Mouse (Mus musculus) heart, embryonic 10.5 days (tissue): ENCODE results near the gene Ada. TPM values are rescaled to one million over a fixed set of nuclear protein-coding genes. Genes with fewer than 3 reads are reported as not detected.
"Not testable (repeated sequence)": the region's sequence is repeated elsewhere in the genome, so short reads cannot be mapped to it uniquely, and the experiment has no call there.

Source experiments
- DNase-seq: peaks from one replicate; pipeline ENCODE4 v3.0.0-alpha.2; 2017; ENCODE audit warnings: low spot score
- H3K27ac ChIP-seq: fragments of 300-500 bp; sonication (generic); 2 replicates; pipeline ENCODE4 v1.5.1; 2016; ENCODE audit warnings: mild to moderate bottlenecking
- H3K27me3 ChIP-seq: fragments of 300-500 bp; sonication (generic); 2 replicates; pipeline ENCODE4 v1.6.1; 2016; ENCODE audit warnings: mild to moderate bottlenecking; ENCODE audit not compliant: poor library complexity, insufficient read depth, severe bottlenecking
- H3K36me3 ChIP-seq: fragments of 300-500 bp; sonication (generic); 2 replicates; pipeline ENCODE4 v1.6.1; 2016; ENCODE audit warnings: mild to moderate bottlenecking, moderate library complexity
- H3K4me1 ChIP-seq: fragments of 300-500 bp; sonication (generic); 2 replicates; pipeline ENCODE4 v1.6.1; 2016; ENCODE audit warnings: mild to moderate bottlenecking
- H3K4me3 ChIP-seq: fragments of 300-500 bp; sonication (generic); 2 replicates; pipeline ENCODE4 v1.5.1; 2016; ENCODE audit warnings: mild to moderate bottlenecking, moderate library complexity
- H3K9me3 ChIP-seq: fragments of 300-500 bp; sonication (generic); 2 replicates; pipeline ENCODE4 v1.6.1; 2016; ENCODE audit warnings: mild to moderate bottlenecking, moderate library complexity
- WGBS: fragments of 180-500 bp; shearing (Covaris S2); methylation state at CpG from one replicate; pipeline ENCODE4 v1.1.7; 2016; 5-methylcytosine and 5-hydroxymethylcytosine counted together
- polyA plus RNA-seq: library from polyadenylated mRNA; unstranded; fragments of >200 nt; fragmentation: Nextera tagmentation; extraction: Ambion mirVana; gene quantifications from 2 replicates; pipeline ENCODE4 v1.2.1, GENCODE M21; 2016

Ada gene
- polyA plus RNA-seq, 1 experiment from 2014 or later = 8.2 TPM

DNA sequence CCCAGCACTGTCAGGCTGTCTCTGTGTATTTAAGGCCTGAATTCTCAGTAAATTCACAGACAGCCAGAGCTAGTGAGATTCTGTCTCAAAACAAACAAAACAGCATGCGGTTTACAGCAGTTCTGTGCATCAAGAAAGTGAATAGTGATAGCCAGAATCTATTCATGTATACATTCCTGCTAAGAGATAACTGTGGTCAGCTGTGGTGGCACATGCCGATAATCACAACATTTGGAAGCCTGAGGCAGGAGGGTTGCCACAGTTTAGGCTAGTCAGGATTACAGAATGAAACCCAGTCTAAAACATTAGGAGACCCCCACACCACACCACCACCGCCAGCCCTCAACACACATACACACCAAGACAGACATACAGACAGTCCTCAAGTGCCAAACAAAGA, 60.3 kb downstream of the Ada start:
- DNase-seq = no peak
- 68% methylated on average over 3 of the region's 3 CpGs for WGBS
- Histone ChIP-seq H3K9me3 (no peaks in the 10 kb centered on the region), H3K27me3 (no peaks in the 10 kb centered on the region), H3K27ac (peak overlapping the region; percentile 77), H3K4me1 (peaks cover 86% of the 10 kb centered on the region), H3K4me3 (no peak overlapping the region), H3K36me3 (no peaks in the 10 kb centered on the region)

DNA sequence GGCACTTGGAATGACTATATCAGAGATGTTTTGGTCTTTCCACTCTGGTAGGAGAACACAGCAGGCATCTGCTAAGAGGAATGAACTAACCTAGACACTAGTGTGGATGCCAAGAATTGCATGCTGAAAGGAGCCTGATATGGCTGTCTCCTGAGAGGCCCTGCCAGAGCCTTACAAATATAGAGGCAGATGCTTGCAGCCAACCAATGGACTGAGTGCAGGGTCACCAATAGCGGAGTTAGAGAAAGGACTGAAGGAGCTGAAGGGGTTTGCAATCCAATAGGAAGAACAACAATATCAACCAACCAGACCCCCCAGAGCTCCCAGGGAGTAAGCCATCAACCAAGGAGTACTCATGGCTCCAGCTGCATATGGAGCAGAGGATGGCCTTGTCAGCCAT, 61.7 kb downstream of the Ada start:
- not testable (repeated sequence) for H3K9me3 ChIP-seq, H3K27me3 ChIP-seq, H3K4me3 ChIP-seq, H3K36me3 ChIP-seq, DNase-seq
- Histone ChIP-seq H3K27ac (peak overlapping the region; percentile 80), H3K4me1 (peaks cover 84% of the 10 kb centered on the region)
- 45% methylated on average over 1 of the region's 1 CpGs for WGBS

DNA sequence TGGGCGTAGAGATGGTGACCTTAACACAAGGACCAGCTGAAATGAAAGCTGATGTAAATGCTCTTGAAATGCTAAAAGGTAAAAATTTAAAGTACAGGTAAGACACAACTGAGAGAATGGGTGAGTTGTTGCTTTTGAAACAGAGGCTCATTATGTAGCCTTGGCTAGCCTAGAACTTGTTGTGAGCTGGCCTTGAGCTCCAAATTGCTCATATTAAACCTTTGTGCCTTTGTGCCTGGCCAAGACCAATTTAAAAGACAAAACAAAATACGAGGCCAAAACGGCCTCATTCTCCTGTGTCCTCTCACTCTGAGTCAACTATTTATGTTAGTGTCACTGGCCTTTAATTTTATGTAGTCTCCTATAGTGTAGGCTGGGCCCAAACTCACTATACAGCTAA, 63.2 kb downstream of the Ada start:
- 89% methylated on average over 3 of the region's 3 CpGs for WGBS
- DNase-seq = no peak
- H3K4me1 ChIP-seq = peaks cover 78% of the 10 kb centered on the region

DNA sequence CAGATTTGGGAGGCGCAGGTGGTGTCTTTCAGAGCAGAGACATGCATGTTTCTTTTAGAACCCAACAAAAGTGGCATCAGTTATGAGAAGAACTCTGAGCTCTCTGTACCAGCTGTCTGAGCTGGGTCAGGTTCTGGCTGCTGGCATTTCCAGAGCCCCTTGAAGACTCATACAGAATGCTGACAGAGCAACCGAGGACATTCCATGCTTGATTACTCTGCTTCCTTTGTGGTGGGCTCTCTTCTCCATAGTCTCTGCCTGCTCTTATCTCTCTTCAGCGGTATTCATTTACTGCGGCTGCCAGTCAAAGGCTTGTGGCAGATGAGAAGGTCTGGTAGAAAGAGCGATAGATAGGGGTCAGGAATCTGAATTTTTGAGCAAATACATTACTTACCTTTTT, 63.8 kb downstream of the Ada start:
- Histone ChIP-seq H3K27ac (peak overlapping the region; percentile 90), H3K4me3 (0 out of 2 replicates have a peak overlapping the region, but pooled peaks have one; percentile 22), H3K9me3 (no peaks in the 10 kb centered on the region), H3K27me3 (no peaks in the 10 kb centered on the region), H3K4me1 (peaks cover 76% of the 10 kb centered on the region), H3K36me3 (0 out of 2 replicates have a peak, but pooled peaks cover under 1% of the 10 kb centered on the region)
- WGBS = 29% methylated on average over 5 of the region's 5 CpGs
- no peak for DNase-seq

More for the DNA sequence above, 63.2 kb downstream of the Ada start:
- Histone ChIP-seq H3K9me3 (no peaks in the 10 kb centered on the region), H3K4me3 (no peak overlapping the region), H3K27me3 (no peaks in the 10 kb centered on the region), H3K27ac (peak overlapping the region; percentile 90), H3K36me3 (no peaks in the 10 kb centered on the region)

DNA sequence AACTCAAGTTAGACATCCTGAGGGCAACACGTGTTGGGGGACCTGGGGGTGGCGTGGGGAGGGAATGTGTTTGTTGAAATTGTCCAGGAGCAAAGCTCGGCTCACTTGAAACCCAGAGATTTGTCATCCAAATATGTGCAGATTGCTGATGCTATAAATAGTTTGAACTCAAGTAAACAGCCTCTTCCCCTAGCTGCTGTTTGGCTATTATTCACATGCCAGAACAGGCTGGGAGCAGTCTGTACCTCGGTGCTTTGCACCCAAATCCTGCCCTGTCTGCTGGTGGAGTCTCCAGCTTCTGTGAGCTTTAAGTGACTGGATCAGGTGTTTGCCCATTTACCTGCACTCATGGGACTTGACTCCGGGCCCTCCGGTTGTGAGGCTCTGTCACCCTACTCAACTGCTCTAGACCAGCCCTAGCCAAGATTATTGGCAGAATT, 64.3 kb downstream of the Ada start:
- no peaks in the 10 kb centered on the region for H3K27me3 ChIP-seq
- H3K4me3 ChIP-seq = 0 out of 2 replicates have a peak overlapping the region, but pooled peaks have one; percentile 22
- H3K36me3 ChIP-seq = peaks cover 5% of the 10 kb centered on the region; the same call in 1 of the 2 replicates
- WGBS = 35% methylated on average over 6 of the region's 6 CpGs
- peaks cover 73% of the 10 kb centered on the region for H3K4me1 ChIP-seq
- peak overlapping the region; percentile 90 for H3K27ac ChIP-seq
- peak; percentile 83 for DNase-seq
- H3K9me3 ChIP-seq = no peaks in the 10 kb centered on the region

DNA sequence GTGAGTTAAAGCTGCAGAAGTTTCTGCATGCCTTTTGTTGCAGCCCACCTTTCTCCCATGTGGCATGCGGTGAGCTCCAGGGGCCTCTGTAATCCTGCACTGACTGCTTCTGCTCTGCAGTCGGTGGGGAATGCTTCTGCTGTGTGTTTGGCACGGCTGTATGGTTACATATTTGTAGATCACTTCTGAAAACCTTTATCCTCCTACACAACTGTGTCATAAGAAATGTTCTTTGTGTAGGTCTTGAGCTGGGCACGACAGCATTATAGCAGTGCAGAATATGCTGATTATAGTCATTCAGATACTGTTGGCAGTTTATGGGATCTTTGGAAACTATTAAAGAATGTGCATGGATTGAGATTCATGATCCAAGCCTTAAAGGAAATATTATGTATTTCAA, 64.8 kb downstream of the Ada start:
- H3K27ac ChIP-seq = peak overlapping the region; percentile 90
- no peaks in the 10 kb centered on the region for H3K9me3 ChIP-seq
- no peaks in the 10 kb centered on the region for H3K27me3 ChIP-seq
- H3K4me1 ChIP-seq = peaks cover 68% of the 10 kb centered on the region
- H3K36me3 ChIP-seq = peaks cover 6% of the 10 kb centered on the region; the same call in 1 of the 2 replicates
- H3K4me3 ChIP-seq = no peak overlapping the region
- DNase-seq = no peak
- 28% methylated on average over 4 of the region's 4 CpGs for WGBS

DNA sequence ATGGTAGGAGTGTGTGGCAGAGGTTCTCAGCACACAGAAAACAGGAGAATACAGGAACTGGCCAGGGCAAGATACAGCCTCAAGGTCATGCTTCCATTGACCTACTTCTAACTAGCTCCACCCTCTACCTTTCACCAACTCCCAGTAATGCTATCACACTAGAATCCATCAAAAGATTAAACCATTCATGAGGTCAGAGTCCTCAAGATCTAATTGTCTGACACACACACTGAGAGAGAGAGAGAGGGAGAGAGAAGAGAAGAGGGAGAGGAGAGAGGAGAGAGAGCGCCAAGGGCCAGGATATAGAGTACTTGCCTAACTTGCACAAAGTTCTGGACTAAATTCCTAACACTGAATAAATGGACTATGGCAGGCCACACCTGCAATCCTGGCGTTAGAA, 67.7 kb downstream of the Ada start:
- DNase-seq = no peak
- 88% methylated on average over 2 of the region's 2 CpGs for WGBS
- H3K36me3 ChIP-seq = peaks cover 8% of the 10 kb centered on the region; the same call in 1 of the 2 replicates
- H3K4me1 ChIP-seq = peaks cover 45% of the 10 kb centered on the region
- H3K9me3 ChIP-seq = no peaks in the 10 kb centered on the region
- no peaks in the 10 kb centered on the region for H3K27me3 ChIP-seq
- H3K27ac ChIP-seq = peak overlapping the region; percentile 62
- no peak overlapping the region for H3K4me3 ChIP-seq

DNA sequence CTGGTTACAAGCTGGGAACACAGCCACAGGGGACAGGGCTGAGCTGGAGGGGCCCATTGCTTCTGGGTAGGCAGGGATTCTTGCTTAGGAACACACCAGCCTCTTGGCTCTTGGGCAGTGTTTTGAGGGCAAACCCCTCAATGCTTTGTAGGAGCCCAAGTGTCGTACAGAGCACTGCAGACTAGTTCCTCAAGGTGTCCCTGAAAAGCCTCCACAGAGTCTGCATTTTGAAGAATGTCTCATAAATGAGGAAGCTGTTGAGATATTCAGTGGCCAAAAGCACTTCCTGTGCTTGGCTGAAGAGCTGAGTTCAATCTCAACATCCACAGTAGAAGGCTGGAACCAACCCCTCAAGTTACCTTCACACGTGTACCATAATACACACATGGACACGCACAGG, 73.3 kb downstream of the Ada start:
- WGBS = 91% methylated on average over 3 of the region's 3 CpGs
- no peak for DNase-seq
- Histone ChIP-seq H3K27ac (peak overlapping the region; percentile 49; the same call in 1 of the 2 replicates), H3K36me3 (peaks cover 11% of the 10 kb centered on the region; the same call in 1 of the 2 replicates), H3K4me3 (no peak overlapping the region), H3K4me1 (peaks cover 42% of the 10 kb centered on the region), H3K27me3 (no peaks in the 10 kb centered on the region), H3K9me3 (no peaks in the 10 kb centered on the region)

Other genes with a start within 250 kb of the Ada start
- gene Hnf4a, start 243.4 kb downstream of the Ada start, polyA plus RNA-seq = 0.02 and 4.4 TPM in 2 replicates
- gene Ttpal, start 147.9 kb downstream of the Ada start, polyA plus RNA-seq = 27.5 and 31.8 TPM in 2 replicates
- gene Serinc3, start 105.1 kb downstream of the Ada start, polyA plus RNA-seq = 51.1 and 55.2 TPM in 2 replicates
- gene Pkig, start 91.9 kb downstream of the Ada start, polyA plus RNA-seq = 226 and 259 TPM in 2 replicates
- 0.28 TPM in 1 of 2 replicates, not detected in the other for gene Ccn5, start 70.6 kb upstream of the Ada start, polyA plus RNA-seq
- gene Kcnk15, start 103.4 kb upstream of the Ada start, polyA plus RNA-seq = not detected in 2 replicates
- gene Rims4, start 168.4 kb upstream of the Ada start, polyA plus RNA-seq = 0.30 and 0.42 TPM in 2 replicates
- 274 and 296 TPM in 2 replicates for gene Ywhab, start 244.7 kb upstream of the Ada start, polyA plus RNA-seq